ENCODE assay signal across 13 mouse cellular contexts in genomic region chr13:45620281-45620680, GRCm38 (mm10).
"Had no signal": no experiment of that assay in that cellular context is flagged by ENCODE, and none has a peak within 500 bp of the region (broad histone marks: within the 10 kb centered on the region; RNA-seq: fewer than 3 reads in every experiment).

No protein-coding gene starts in this region.

- H3K9me3 ChIP-seq: limb, embryonic 13.5 days; neural tube, embryonic 15.5 days had no signal

- H3K4me3 ChIP-seq: layer of hippocampus, adult 2 months; limb, embryonic 13.5 days; myocyte; neural tube, embryonic 15.5 days had no signal

- H3K27me3 ChIP-seq: limb, embryonic 13.5 days; neural tube, embryonic 15.5 days had no signal

- H3K4me1 ChIP-seq: limb, embryonic 13.5 days had no signal

- DNase-seq: kidney, postnatal 10 days; kidney, postnatal 4 days; left cerebral cortex, postnatal 4 days; lung, adult 18-20 months; right cerebral cortex, postnatal 4 days; spleen, adult 18-20 months; thymus, adult 18-20 months; thymus, postnatal 14 days had no signal

- H3K36me3 ChIP-seq: limb, embryonic 13.5 days; neural tube, embryonic 15.5 days had no signal

- H3K27ac ChIP-seq: limb, embryonic 13.5 days; liver, embryonic 14.5 days; neural tube, embryonic 15.5 days had no signal

- H3K9ac ChIP-seq: limb, embryonic 13.5 days; liver, embryonic 14.5 days; neural tube, embryonic 15.5 days had no signal

- H3K4me2 ChIP-seq: limb, embryonic 13.5 days; neural tube, embryonic 15.5 days had no signal
